Mouse (Mus musculus) adrenal gland, postnatal 4 days (tissue): ENCODE data around the gene Fndc7. TPM values are rescaled to one million over a fixed set of nuclear protein-coding genes. Genes with fewer than 3 reads are reported as not detected.
A peak's percentile ranks its signal among the peaks of the same experiment; 100 is the strongest.
"Not testable (repeated sequence)": the region's sequence is repeated elsewhere in the genome, so short reads cannot be mapped to it uniquely, and the experiment has no call there.

Experiments used
- DNase-seq, 2 experiments: peaks; one replicate each; pipeline ENCODE4 v3.0.0; 2021 to 2022; ENCODE audit warnings: low spot score in 2 of 2, mixed read lengths in 2 of 2
- total RNA-seq, 2 experiments: library from RNA; stranded (reverse); gene quantifications; 2 replicates each; pipeline ENCODE4 v1.2.3; 2021

The Fndc7 gene
- total RNA-seq, 2 experiments from 2014 or later: 1.5 to 1.7 TPM

GRCm38 (mm10) chr3:108892080-108892479 is 2.3 kb upstream of the Fndc7 start:
- DNase-seq: no peak

GRCm38 (mm10) chr3:108887618-108887975 is 2.2 kb downstream of the Fndc7 start:
- no peak for DNase-seq

GRCm38 (mm10) chr3:108886934-108887617 is 2.7 kb downstream of the Fndc7 start:
- DNase-seq: no peak

- DNase-seq: no peak
These were observed 3.9 kb downstream of the Fndc7 start for GRCm38 (mm10) chr3:108885686-108886530.

- no peak for DNase-seq
These were observed 5.0 kb downstream of the Fndc7 start for GRCm38 (mm10) chr3:108884706-108885289.

GRCm38 (mm10) chr3:108883067-108883466 is 6.7 kb downstream of the Fndc7 start:
- no peak for DNase-seq

- not testable (repeated sequence) for DNase-seq
These were observed 7.9 kb downstream of the Fndc7 start for GRCm38 (mm10) chr3:108881873-108882272.

GRCm38 (mm10) chr3:108880544-108881507 is 9.0 kb downstream of the Fndc7 start:
- peak in 1 of 2 experiments; percentile 29 for DNase-seq

GRCm38 (mm10) chr3:108879836-108880435 is 9.9 kb downstream of the Fndc7 start:
- DNase-seq: no peak

GRCm38 (mm10) chr3:108879129-108879528 is 10.7 kb downstream of the Fndc7 start:
- DNase-seq: no peak

- DNase-seq: no peak
These were observed 19.2 kb downstream of the Fndc7 start for GRCm38 (mm10) chr3:108870631-108871030.

- no peak for DNase-seq
These were observed 22.4 kb downstream of the Fndc7 start for GRCm38 (mm10) chr3:108867449-108867848.

GRCm38 (mm10) chr3:108865676-108866075 is 24.1 kb downstream of the Fndc7 start:
- no peak for DNase-seq

GRCm38 (mm10) chr3:108865129-108865528 is 24.7 kb downstream of the Fndc7 start:
- no peak for DNase-seq

GRCm38 (mm10) chr3:108863091-108863490 is 26.7 kb downstream of the Fndc7 start:
- no peak for DNase-seq

GRCm38 (mm10) chr3:108862282-108862681 is 27.5 kb downstream of the Fndc7 start:
- not testable (repeated sequence) for DNase-seq

GRCm38 (mm10) chr3:108860786-108861185 is 29.0 kb downstream of the Fndc7 start:
- DNase-seq: no peak

- no peak for DNase-seq
These were observed 31.5 kb downstream of the Fndc7 start for GRCm38 (mm10) chr3:108858231-108858770.

- no peak for DNase-seq
These were observed 32.1 kb downstream of the Fndc7 start for GRCm38 (mm10) chr3:108857714-108858113.

GRCm38 (mm10) chr3:108857124-108857470 is 32.7 kb downstream of the Fndc7 start:
- DNase-seq: no peak
